Mouse (Mus musculus): ENCODE measurements around the gene Actrt2.

GRCm38 (mm10) chr4:154622521-154622920, 45.1 kb downstream of the Actrt2 start:
- no peak for TF ChIP-seq CTCF (conservative IDR thresholded peaks at IDR 0.05; ENCODE audit: insufficient read depth, insufficient read length, low read depth, low read length)
- no peak for TF ChIP-seq POLR2A (IDR thresholded peaks at IDR 0.05; ENCODE audit: low read depth, low read length)

Measured in kidney, adult 2 months (tissue).